Comparison of ENCODE assay signal across 28 mouse cellular contexts in genomic region chr12:107140957-107141595, GRCm38 (mm10).
DNase-seq lines count a peak whose midpoint lies in the region; ATAC-seq lines count a peak whose summit lies in the region.
"Had no signal": no experiment of that assay in that cellular context is flagged by ENCODE, and none has a peak within 500 bp of the region (broad histone marks: within the 10 kb centered on the region; RNA-seq: fewer than 3 reads in every experiment).

No protein-coding gene starts in this region.

- no peaks in the 10 kb centered on the region for H3K27me3 ChIP-seq in forebrain, embryonic 14.5 days (replicated peaks; ENCODE audit: control insufficient read depth, insufficient read depth, low read length)
- H3K27me3 ChIP-seq: forebrain, embryonic 12.5 days; heart, embryonic 12.5 days; kidney, embryonic 15.5 days; liver, embryonic 12.5 days; midbrain, embryonic 15.5 days had no signal

- H3K4me2 ChIP-seq in forebrain, embryonic 14.5 days (ENCODE audit: low read length) = no peak overlapping the region
- H3K4me2 ChIP-seq: forebrain, embryonic 12.5 days; heart, embryonic 12.5 days; hindbrain, embryonic 14.5 days; kidney, embryonic 15.5 days; liver, embryonic 12.5 days; midbrain, embryonic 15.5 days had no signal

- DNase-seq in spleen, postnatal 36 days (ENCODE audit: low spot score in 2 of 2) = peak; percentile 18 to 33
- DNase-seq in spleen, postnatal 4 days (ENCODE audit: low spot score in 2 of 2) = no peak
- DNase-seq in T-cell, adult 2 months (ENCODE audit: low spot score) = peak; percentile 59
- peak; percentile 65 to 73 for DNase-seq in thymus, postnatal 36 days
- DNase-seq in adrenal gland, adult 18-20 months (ENCODE audit: low spot score in 2 of 2) = no peak
- no peak for DNase-seq in forebrain, embryonic 14.5 days (ENCODE audit: low spot score)
- DNase-seq: adrenal gland, postnatal 25 days; cerebellum, adult 18-20 months; cerebellum, postnatal 10 days; gastrocnemius, postnatal 10 days; heart, postnatal 10 days; kidney, adult 18-20 months; kidney, postnatal 25 days; left cerebral cortex, postnatal 4 days; lung, adult 18-20 months; lung, postnatal 10 days; right cerebral cortex, postnatal 4 days had no signal

- WGBS in forebrain, embryonic 14.5 days = 88% methylated on average over 9 of the region's 9 CpGs

- no peaks in the 10 kb centered on the region for H3K36me3 ChIP-seq in forebrain, embryonic 14.5 days (ENCODE audit: control insufficient read depth, insufficient read depth, low read length)
- H3K36me3 ChIP-seq: forebrain, embryonic 12.5 days; G1E; heart, embryonic 12.5 days; kidney, embryonic 15.5 days; liver, embryonic 12.5 days; midbrain, embryonic 15.5 days had no signal

- ATAC-seq in neutrophil, adult 5-6 weeks (ENCODE audit: extremely low read depth, insufficient number of reproducible peaks, low FRiP score, poor library complexity, severe bottlenecking) = 0 out of 2 replicates have a peak, but pooled peaks have one; percentile 4
- no peak for ATAC-seq in forebrain, embryonic 14.5 days
- ATAC-seq: liver, embryonic 12.5 days; midbrain, embryonic 15.5 days had no signal

- no peaks in the 10 kb centered on the region for H3K4me1 ChIP-seq in forebrain, embryonic 14.5 days (ENCODE audit: control insufficient read depth, insufficient read depth, low read length)
- H3K4me1 ChIP-seq: forebrain, embryonic 12.5 days; heart, embryonic 12.5 days; kidney, embryonic 15.5 days; liver, embryonic 12.5 days; midbrain, embryonic 15.5 days had no signal

- no peak overlapping the region for H3K27ac ChIP-seq in forebrain, embryonic 14.5 days (ENCODE audit: low read depth, low read length)
- H3K27ac ChIP-seq: forebrain, embryonic 12.5 days; hindbrain, embryonic 14.5 days; kidney, embryonic 15.5 days; left cerebral cortex, adult 2 months; liver, embryonic 12.5 days; macrophage; midbrain, embryonic 15.5 days had no signal

- no peak overlapping the region for H3K9ac ChIP-seq in forebrain, embryonic 14.5 days (ENCODE audit: low read length)
- H3K9ac ChIP-seq: forebrain, embryonic 12.5 days; heart, embryonic 12.5 days; hindbrain, embryonic 14.5 days; kidney, embryonic 15.5 days; liver, embryonic 12.5 days; midbrain, embryonic 15.5 days had no signal

- H3K9me3 ChIP-seq in forebrain, embryonic 14.5 days (replicated peaks; ENCODE audit: control insufficient read depth, low read length) = no peaks in the 10 kb centered on the region
- H3K9me3 ChIP-seq: forebrain, embryonic 12.5 days; heart, embryonic 12.5 days; kidney, embryonic 15.5 days; liver, embryonic 12.5 days; midbrain, embryonic 15.5 days had no signal

- H3K4me3 ChIP-seq in forebrain, embryonic 14.5 days (ENCODE audit: low read depth, low read length) = no peak overlapping the region
- H3K4me3 ChIP-seq: erythroblast, embryonic 14.5 days; forebrain, embryonic 12.5 days; heart, embryonic 12.5 days; kidney, embryonic 15.5 days; left cerebral cortex, adult 2 months; liver, embryonic 12.5 days; midbrain, embryonic 15.5 days had no signal

Comparison
In these comparisons a context has a peak if more than half of its experiments do, and no peak if none do; other contexts are left out.
1. DNase-seq: peak in spleen, postnatal 36 days (2 of 2), T-cell, adult 2 months (single experiment) and thymus, postnatal 36 days (2 of 2); none in spleen, postnatal 4 days (0 of 2), adrenal gland, adult 18-20 months (0 of 2) and forebrain, embryonic 14.5 days (single experiment).